Mouse (Mus musculus) liver, adult 2 months (tissue): ENCODE results near the gene Leprot.

Experiments used
- CTCF ChIP-seq: fragments of 200-500 bp; IDR thresholded peaks from 2 replicates; pipeline ENCODE4 v1.5.1; 2011; ENCODE audit warnings: low read depth, low read length, control low read depth
- POLR2A ChIP-seq: fragments of 200-500 bp; IDR thresholded peaks from 2 replicates; pipeline ENCODE4 v1.6.1; 2011; ENCODE audit warnings: low read length, control low read depth; ENCODE audit not compliant: insufficient read depth; ENCODE audit errors: extremely low read depth

GRCm38 (mm10) chr4:101656956-101657570, 9.5 kb downstream of the Leprot start:
- TF ChIP-seq CTCF (peak; percentile 10; the same call in 1 of the 2 replicates), POLR2A (no peak)
